Mouse (Mus musculus): ENCODE data around the gene Gpr179. TPM values are rescaled to one million over a fixed set of nuclear protein-coding genes. Genes with fewer than 3 reads are reported as not detected.

The Gpr179 gene
- polyA plus RNA-seq, 1 experiment from 2014 or later, result 0.33 TPM

DNA sequence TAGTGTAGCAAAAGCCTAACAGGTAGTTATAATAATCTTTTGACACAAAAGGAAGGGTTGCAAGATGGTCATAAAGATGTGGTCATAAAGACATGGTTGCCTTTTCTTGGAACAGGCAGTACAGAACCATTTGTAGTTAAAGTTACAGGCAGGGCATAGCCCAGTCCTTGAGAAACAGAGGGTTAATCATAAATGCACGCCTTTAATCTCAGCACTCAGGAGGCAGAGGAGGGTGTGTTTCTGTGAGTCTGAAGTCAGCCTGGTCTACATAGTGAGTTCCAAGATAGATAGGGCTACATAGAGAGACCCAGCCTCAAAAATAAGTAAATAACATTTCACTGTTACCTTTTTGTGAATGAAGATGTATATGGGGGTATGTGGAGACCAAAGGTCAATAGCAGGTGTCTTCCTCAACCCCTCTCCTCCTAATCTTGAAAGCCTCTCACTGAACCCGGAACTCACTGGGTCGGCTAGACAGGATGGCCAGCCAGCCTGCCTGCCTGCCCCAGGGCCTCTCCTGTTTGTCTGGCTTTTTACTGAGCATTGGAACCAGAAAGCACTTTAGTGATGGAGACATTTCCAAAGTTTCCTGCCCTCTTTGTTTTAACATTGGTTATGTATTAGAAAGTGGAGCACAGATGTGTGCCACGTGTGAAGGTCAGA, 1.2 kb upstream of the Gpr179 start:
- ATAC-seq (ENCODE audit: low FRiP score), result no peak
- peaks cover 31% of the 10 kb centered on the region for H3K4me1 ChIP-seq

DNA sequence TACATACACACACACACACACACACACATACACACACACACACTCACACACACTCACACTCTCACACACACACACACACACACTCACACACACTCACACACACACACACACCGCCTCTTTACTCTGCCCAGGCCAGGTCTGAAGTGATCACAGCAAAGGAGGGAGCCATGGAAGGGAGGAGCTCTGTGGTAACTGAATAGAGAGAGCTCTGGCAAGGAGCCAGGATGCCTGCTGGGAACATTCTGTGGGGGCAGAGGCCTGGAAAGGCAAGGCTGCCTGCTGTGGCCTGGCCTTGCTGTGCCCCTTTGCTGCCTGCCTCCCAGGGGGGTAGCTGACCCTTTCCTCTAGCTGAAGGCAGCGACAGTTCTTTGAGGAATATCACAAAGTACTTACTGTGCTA, 1.8 kb downstream of the Gpr179 start:
- Histone ChIP-seq H3K9ac (replicated peaks) (no peak overlapping the region), H3K4me1 (peaks cover 31% of the 10 kb centered on the region), H3K36me3 (no peaks in the 10 kb centered on the region), H3K9me3 (replicated peaks) (no peaks in the 10 kb centered on the region), H3K27me3 (replicated peaks) (no peaks in the 10 kb centered on the region), H3K4me3 (replicated peaks) (no peak overlapping the region), H3K27ac (replicated peaks) (peak overlapping the region; percentile 30), H3K4me2 (no peak overlapping the region)
- ATAC-seq (ENCODE audit: low FRiP score), result peak; percentile 70
- 10% methylated on average over 2 of the region's 2 CpGs for WGBS

More for the DNA sequence above, 1.2 kb upstream of the Gpr179 start:
- no peak overlapping the region for H3K27ac ChIP-seq (replicated peaks)
- no peak overlapping the region for H3K4me2 ChIP-seq
- 81% methylated on average over 4 of the region's 4 CpGs for WGBS
- H3K9ac ChIP-seq (replicated peaks), result no peak overlapping the region
- H3K9me3 ChIP-seq (replicated peaks), result no peaks in the 10 kb centered on the region
- no peaks in the 10 kb centered on the region for H3K36me3 ChIP-seq
- H3K4me3 ChIP-seq (replicated peaks), result no peak overlapping the region
- no peaks in the 10 kb centered on the region for H3K27me3 ChIP-seq (replicated peaks)

DNA sequence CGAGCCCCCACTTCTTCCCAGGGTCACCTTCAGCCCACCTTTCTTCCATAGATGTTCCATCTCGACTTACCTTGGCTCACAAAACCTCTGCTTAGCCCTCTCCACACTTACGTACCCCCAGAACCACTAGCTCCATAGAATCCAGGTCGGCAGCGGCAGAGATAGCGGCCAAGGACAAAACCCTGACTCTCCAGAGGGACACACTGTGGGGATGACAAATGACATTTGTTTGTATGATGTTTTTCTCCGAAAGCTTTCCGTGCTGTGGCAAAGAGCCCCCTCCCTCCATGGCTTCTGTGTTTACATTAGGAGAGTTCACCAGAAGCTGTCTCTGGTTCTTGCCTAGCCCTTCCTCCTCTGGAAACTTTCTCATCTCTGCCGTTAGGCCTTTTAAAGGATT, 4.6 kb downstream of the Gpr179 start:
- no peak overlapping the region for H3K4me2 ChIP-seq
- no peaks in the 10 kb centered on the region for H3K9me3 ChIP-seq (replicated peaks)
- H3K4me1 ChIP-seq, result peaks cover 32% of the 10 kb centered on the region
- H3K9ac ChIP-seq (replicated peaks), result no peak overlapping the region
- H3K4me3 ChIP-seq (replicated peaks), result no peak overlapping the region
- no peak for ATAC-seq (ENCODE audit: low FRiP score)
- 85% methylated on average over 9 of the region's 9 CpGs for WGBS
- no peaks in the 10 kb centered on the region for H3K27me3 ChIP-seq (replicated peaks)
- no peak overlapping the region for H3K27ac ChIP-seq (replicated peaks)
- no peaks in the 10 kb centered on the region for H3K36me3 ChIP-seq

DNA sequence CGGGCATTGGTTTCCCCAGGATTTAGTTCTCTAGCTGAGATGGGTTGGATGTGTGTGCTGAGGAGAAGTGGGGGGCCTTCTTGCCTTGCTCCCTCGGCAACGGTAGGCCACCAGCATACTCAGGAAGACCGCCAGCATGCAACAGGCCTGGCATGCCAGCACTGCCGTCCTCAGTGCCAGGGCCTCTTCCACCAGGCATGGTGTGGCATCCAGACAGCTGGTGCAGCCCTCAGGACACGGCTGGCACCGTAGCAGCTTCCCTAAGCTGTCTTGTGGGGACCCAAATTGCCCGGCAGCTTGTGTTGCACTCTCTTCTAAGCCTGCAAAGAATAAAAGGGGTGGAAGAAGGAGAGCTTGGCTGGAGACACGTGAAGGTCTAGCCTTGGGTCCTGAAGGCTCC, 5.5 kb downstream of the Gpr179 start:
- Histone ChIP-seq H3K4me3 (replicated peaks) (no peak overlapping the region), H3K27me3 (replicated peaks) (no peaks in the 10 kb centered on the region), H3K4me2 (no peak overlapping the region), H3K4me1 (peaks cover 23% of the 10 kb centered on the region), H3K9me3 (replicated peaks) (no peaks in the 10 kb centered on the region), H3K9ac (replicated peaks) (no peak overlapping the region), H3K36me3 (no peaks in the 10 kb centered on the region), H3K27ac (replicated peaks) (no peak overlapping the region)
- WGBS, result 81% methylated on average over 9 of the region's 9 CpGs
- ATAC-seq (ENCODE audit: low FRiP score), result no peak

DNA sequence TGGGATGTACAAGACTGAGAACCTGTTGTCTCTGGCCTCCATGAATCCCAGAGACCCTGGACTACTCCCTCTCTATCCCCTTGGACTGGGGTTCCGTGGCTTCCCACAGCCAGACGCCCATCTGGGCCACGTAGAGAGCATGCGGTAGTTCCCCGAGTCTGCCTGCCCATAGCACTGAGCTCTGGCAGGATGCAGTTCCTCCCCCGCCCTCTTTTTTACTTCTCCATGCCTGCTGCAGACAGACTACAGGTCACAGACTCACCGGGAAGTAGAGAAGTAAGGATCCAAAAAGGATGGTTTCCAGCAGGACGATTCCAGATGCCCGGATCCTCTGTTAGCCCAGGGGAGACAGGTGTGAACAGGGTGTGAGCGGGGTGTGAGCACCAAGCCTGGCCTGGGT, 6.4 kb downstream of the Gpr179 start:
- no peak overlapping the region for H3K4me2 ChIP-seq
- WGBS, result 87% methylated on average over 10 of the region's 10 CpGs
- no peak overlapping the region for H3K27ac ChIP-seq (replicated peaks)
- H3K9ac ChIP-seq (replicated peaks), result no peak overlapping the region
- no peaks in the 10 kb centered on the region for H3K36me3 ChIP-seq
- no peak overlapping the region for H3K4me3 ChIP-seq (replicated peaks)
- peaks cover 13% of the 10 kb centered on the region for H3K4me1 ChIP-seq
- H3K27me3 ChIP-seq (replicated peaks), result no peaks in the 10 kb centered on the region
- H3K9me3 ChIP-seq (replicated peaks), result no peaks in the 10 kb centered on the region
- ATAC-seq (ENCODE audit: low FRiP score), result no peak

DNA sequence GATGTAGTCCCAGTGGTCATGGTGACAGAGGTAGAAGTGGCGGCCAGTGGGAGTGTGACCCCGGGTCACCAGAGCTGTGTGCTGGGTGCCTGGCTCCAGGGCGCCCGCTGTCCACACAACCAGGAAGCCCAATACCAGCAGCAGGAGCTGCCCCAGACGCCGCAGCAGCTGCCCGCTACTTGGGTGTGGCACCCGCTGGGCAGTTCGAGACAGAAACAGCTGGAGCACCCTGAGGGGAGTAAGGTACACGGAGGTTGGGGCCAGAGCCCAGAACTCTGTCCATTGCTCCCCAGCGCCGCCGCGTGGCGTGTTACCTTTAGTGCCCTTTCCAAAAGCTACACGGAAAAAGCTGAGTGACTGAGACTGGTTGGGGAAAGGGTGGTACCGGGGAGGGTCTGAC, 8.3 kb downstream of the Gpr179 start:
- Histone ChIP-seq H3K4me1 (peaks cover 6% of the 10 kb centered on the region), H3K27me3 (replicated peaks) (no peaks in the 10 kb centered on the region), H3K9me3 (replicated peaks) (no peaks in the 10 kb centered on the region), H3K27ac (replicated peaks) (no peak overlapping the region), H3K4me3 (replicated peaks) (no peak overlapping the region), H3K9ac (replicated peaks) (no peak overlapping the region), H3K36me3 (no peaks in the 10 kb centered on the region), H3K4me2 (no peak overlapping the region)
- no peak for ATAC-seq (ENCODE audit: low FRiP score)
- 30% methylated on average over 17 of the region's 17 CpGs for WGBS

DNA sequence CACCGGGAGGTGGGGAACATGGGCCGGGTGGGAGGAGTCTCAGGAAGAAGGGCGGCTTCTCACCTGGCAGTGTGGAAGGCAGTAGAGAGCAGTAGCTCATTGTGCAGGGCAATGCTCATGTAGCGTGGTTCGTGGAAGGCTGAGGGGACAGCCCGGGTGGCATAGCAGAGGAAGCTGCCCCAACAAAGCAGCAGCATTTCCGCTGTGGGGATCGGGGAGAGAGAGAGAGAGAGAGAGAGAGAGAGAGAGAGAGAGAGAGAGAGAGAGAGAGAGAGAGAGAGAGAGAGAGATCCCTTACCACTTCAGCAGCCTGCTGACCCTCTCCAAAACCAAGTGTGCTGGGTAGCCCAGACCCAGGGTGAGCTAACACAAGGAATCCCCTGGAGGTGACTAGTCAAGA, 8.7 kb downstream of the Gpr179 start:
- WGBS, result 47% methylated on average over 7 of the region's 8 CpGs
- ATAC-seq (ENCODE audit: low FRiP score), result no peak
- H3K9ac ChIP-seq (replicated peaks), result no peak overlapping the region

DNA sequence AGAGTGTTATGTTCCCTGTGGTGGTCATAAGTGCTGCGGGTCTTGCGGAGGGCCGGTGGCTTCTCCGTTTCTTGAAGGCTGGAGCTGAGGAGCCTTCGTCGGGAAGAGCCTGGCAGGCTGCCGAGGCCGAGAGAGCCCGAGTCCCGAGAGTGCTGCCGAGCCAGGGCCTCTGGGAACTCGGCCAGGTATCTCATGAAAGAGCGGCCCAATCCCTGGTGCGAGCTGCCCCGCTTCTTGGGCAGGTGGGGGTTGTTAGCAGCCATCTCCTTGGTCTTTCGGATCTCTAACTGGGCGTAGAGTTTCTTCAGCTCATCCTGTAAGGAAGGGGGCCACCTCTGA, 12.9 kb downstream of the Gpr179 start:
- H3K36me3 ChIP-seq, result no peaks in the 10 kb centered on the region
- peak overlapping the region; percentile 13 for H3K4me2 ChIP-seq
- no peaks in the 10 kb centered on the region for H3K9me3 ChIP-seq (replicated peaks)
- peaks cover 12% of the 10 kb centered on the region for H3K4me1 ChIP-seq
- 46% methylated on average over 17 of the region's 17 CpGs for WGBS
- no peaks in the 10 kb centered on the region for H3K27me3 ChIP-seq (replicated peaks)
- H3K4me3 ChIP-seq (replicated peaks), result no peak overlapping the region
- ATAC-seq (ENCODE audit: low FRiP score), result no peak
- H3K27ac ChIP-seq (replicated peaks), result no peak overlapping the region
- H3K9ac ChIP-seq (replicated peaks), result no peak overlapping the region

More for the DNA sequence above, 8.7 kb downstream of the Gpr179 start:
- Histone ChIP-seq H3K4me1 (peaks cover 10% of the 10 kb centered on the region), H3K27me3 (replicated peaks) (no peaks in the 10 kb centered on the region), H3K4me2 (no peak overlapping the region), H3K4me3 (replicated peaks) (no peak overlapping the region), H3K9me3 (replicated peaks) (no peaks in the 10 kb centered on the region), H3K36me3 (no peaks in the 10 kb centered on the region), H3K27ac (replicated peaks) (no peak overlapping the region)

DNA sequence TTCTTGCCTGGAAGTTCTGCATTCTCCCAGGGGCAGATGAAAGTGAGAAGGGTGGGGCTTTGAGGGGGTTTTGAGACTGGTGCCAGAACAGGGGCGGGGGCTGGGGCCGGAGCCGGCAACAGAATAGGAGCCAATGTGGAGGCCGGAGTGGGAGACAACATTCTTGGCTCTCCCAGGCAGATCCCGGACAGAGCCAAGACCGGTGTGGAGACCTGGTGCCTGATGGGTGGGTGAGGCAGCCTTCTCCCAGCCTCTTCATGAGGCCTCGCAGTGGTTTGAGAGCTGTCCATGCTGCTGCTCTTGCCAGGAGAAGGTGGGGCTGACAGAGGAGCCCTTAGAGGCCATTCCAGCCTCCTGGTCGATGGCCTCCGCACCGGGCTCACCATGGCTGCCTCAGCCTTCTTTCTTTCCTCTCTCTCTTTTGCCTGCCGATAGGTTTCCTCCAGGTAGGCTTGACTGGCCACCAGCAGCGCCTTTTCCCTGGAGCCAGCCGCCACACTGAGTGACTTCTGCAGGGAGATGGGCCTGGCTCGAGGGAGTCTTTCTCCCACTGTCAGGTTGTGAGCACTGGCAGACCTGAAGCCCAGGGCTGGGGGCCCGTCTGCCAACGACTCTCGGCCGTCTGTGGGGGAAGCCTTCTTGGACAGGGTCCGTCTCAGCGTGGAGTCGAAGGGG, 13.4 kb downstream of the Gpr179 start:
- Histone ChIP-seq H3K27me3 (replicated peaks) (no peaks in the 10 kb centered on the region), H3K4me3 (replicated peaks) (no peak overlapping the region), H3K4me1 (peaks cover 10% of the 10 kb centered on the region; the same call in 1 of the 2 replicates), H3K4me2 (peak overlapping the region; percentile 13), H3K9me3 (replicated peaks) (no peaks in the 10 kb centered on the region), H3K36me3 (no peaks in the 10 kb centered on the region), H3K27ac (replicated peaks) (peak overlapping the region; percentile 58), H3K9ac (replicated peaks) (no peak overlapping the region)
- 58% methylated on average over 21 of the region's 21 CpGs for WGBS
- ATAC-seq (ENCODE audit: low FRiP score), result no peak

DNA sequence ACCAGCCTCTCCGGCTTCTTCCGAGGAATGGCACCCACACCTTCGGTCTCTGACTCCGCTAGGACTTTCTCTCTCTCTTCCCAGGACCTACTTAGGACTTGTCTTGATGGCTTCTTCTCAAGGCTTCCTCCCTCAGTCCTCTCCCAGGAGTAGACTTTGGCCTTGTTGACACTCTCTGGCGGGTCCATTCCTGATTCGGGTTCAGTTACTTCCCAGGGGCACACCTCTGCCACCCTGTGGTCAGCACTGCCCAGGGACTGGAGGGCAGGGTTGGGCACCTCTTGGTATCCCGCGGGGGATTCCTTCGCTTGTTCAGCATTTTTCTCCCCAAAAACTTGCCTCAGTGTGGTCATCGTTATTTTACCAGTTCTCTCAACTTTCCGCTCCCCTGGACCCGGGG, 14.5 kb downstream of the Gpr179 start:
- H3K36me3 ChIP-seq, result no peaks in the 10 kb centered on the region
- peaks cover 10% of the 10 kb centered on the region; the same call in 1 of the 2 replicates for H3K4me1 ChIP-seq
- no peak for ATAC-seq (ENCODE audit: low FRiP score)
- 97% methylated on average over 12 of the region's 12 CpGs for WGBS
- no peaks in the 10 kb centered on the region for H3K27me3 ChIP-seq (replicated peaks)
- no peak overlapping the region for H3K4me2 ChIP-seq
- H3K9me3 ChIP-seq (replicated peaks), result no peaks in the 10 kb centered on the region
- no peak overlapping the region for H3K4me3 ChIP-seq (replicated peaks)
- no peak overlapping the region for H3K27ac ChIP-seq (replicated peaks)
- no peak overlapping the region for H3K9ac ChIP-seq (replicated peaks)

DNA sequence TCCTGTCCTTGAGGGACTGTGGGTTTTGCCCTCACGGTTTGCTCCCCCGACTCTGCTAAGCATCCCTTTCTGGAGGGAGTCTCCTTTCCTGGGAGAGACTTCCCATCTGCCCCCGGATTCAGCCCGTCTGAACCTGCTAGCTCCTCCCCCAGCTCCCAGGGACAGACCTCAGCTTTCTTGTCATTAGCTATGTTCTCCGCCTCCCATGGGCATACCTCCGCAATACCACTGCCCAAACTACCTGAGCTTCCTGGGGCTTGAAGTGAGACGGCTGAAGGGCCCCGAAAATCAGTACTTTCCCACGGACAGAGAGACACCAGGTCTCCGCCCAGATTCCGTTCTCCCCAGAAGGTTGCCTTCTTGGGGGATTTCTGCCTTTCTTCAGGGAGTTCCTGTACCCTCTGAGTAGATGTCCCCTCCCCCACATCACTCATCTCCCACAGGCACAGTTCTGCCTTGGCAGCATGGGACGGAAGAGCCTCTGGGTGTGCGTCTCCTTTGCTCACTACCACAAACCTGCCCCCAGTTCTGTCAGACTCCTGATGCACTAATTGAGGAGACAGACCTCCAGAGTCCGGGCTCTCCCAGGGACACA, 15.0 kb downstream of the Gpr179 start:
- H3K27me3 ChIP-seq (replicated peaks), result no peaks in the 10 kb centered on the region
- 72% methylated on average over 14 of the region's 14 CpGs for WGBS
- no peak for ATAC-seq (ENCODE audit: low FRiP score)
- H3K9ac ChIP-seq (replicated peaks), result no peak overlapping the region
- no peak overlapping the region for H3K4me2 ChIP-seq
- H3K9me3 ChIP-seq (replicated peaks), result no peaks in the 10 kb centered on the region
- peaks cover 10% of the 10 kb centered on the region for H3K4me1 ChIP-seq
- H3K36me3 ChIP-seq, result no peaks in the 10 kb centered on the region
- no peak overlapping the region for H3K4me3 ChIP-seq (replicated peaks)
- H3K27ac ChIP-seq (replicated peaks), result no peak overlapping the region

DNA sequence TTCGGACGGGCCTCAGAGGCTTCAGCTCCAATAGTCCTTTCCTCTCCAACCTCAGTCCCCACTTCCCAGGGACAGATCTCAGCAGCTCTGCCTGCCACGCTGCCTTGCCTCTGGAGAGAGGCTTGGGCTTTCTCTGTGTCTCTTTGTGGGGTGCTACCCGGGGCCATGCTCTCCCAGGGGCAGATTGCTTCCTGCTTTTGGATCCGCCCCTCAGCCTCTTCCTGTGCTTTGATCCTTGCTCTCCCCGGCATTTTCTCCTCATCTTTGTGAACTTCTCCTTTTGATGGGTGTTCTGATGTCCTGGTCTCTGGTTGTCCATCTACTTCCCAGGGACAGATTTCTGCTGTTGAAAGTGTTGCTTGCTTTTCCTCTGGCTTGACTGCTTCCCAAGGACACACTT, 15.6 kb downstream of the Gpr179 start:
- no peak overlapping the region for H3K4me2 ChIP-seq
- no peak overlapping the region for H3K27ac ChIP-seq (replicated peaks)
- H3K4me3 ChIP-seq (replicated peaks), result no peak overlapping the region
- no peaks in the 10 kb centered on the region for H3K27me3 ChIP-seq (replicated peaks)
- no peak overlapping the region for H3K9ac ChIP-seq (replicated peaks)
- H3K9me3 ChIP-seq (replicated peaks), result no peaks in the 10 kb centered on the region
- H3K36me3 ChIP-seq, result no peaks in the 10 kb centered on the region
- H3K4me1 ChIP-seq, result peaks cover 13% of the 10 kb centered on the region
- no peak for ATAC-seq (ENCODE audit: low FRiP score)
- 48% methylated on average over 6 of the region's 6 CpGs for WGBS
